Mouse (Mus musculus) midbrain, embryonic 13.5 days (tissue): Measurements from ENCODE around the gene Homer3. TPM values are rescaled to one million over a fixed set of nuclear protein-coding genes. Genes with fewer than 3 reads are reported as not detected.
A peak's percentile ranks its signal among the peaks of the same experiment; 100 is the strongest.

Experiments
- ATAC-seq: fragments of 200-750 bp; cut with Nextera tagmentation; 2 replicates; pipeline ENCODE4 v1.8.0; 2017; ENCODE audit warnings: mild to moderate bottlenecking, moderate TSS enrichment, moderate library complexity
- H3K27ac ChIP-seq: fragments of 300-500 bp; sonication (generic); 2 replicates; pipeline ENCODE4 v1.5.1; 2015; ENCODE audit warnings: inconsistent platforms, mild to moderate bottlenecking, moderate library complexity
- H3K27me3 ChIP-seq: fragments of 300-500 bp; sonication (generic); 2 replicates; pipeline ENCODE4 v1.6.1; 2015; ENCODE audit warnings: mild to moderate bottlenecking, inconsistent platforms
- H3K36me3 ChIP-seq: fragments of 300-500 bp; sonication (generic); 2 replicates; pipeline ENCODE4 v1.6.1; 2015; ENCODE audit warnings: mild to moderate bottlenecking, inconsistent platforms
- H3K4me1 ChIP-seq: fragments of 300-500 bp; sonication (generic); replicated peaks from 2 replicates; pipeline ENCODE4 v1.6.1; 2015; ENCODE audit warnings: inconsistent platforms
- H3K4me2 ChIP-seq: fragments of 300-500 bp; sonication (generic); replicated peaks from 2 replicates; pipeline ENCODE4 v1.6.1; 2015; ENCODE audit warnings: moderate library complexity, mild to moderate bottlenecking, inconsistent platforms
- H3K4me3 ChIP-seq: fragments of 300-500 bp; sonication (generic); replicated peaks from 2 replicates; pipeline ENCODE4 v1.5.1; 2015; ENCODE audit warnings: mild to moderate bottlenecking, inconsistent platforms
- H3K9ac ChIP-seq: fragments of 300-500 bp; sonication (generic); replicated peaks from 2 replicates; pipeline ENCODE4 v1.6.1; 2015; ENCODE audit warnings: mild to moderate bottlenecking, inconsistent platforms
- H3K9me3 ChIP-seq: fragments of 300-500 bp; sonication (generic); 2 replicates; pipeline ENCODE4 v1.6.1; 2016; ENCODE audit warnings: mild to moderate bottlenecking, inconsistent platforms
- WGBS: fragments of 180-500 bp; shearing (Covaris S2); methylation state at CpG from one replicate; pipeline ENCODE4 v1.1.7; 2015; 5-methylcytosine and 5-hydroxymethylcytosine counted together
- polyA plus RNA-seq: library from polyadenylated mRNA; unstranded; fragments of >200 nt; fragmentation: Nextera tagmentation; extraction: Ambion mirVana; gene quantifications from 2 replicates; pipeline ENCODE4 v1.2.1, GENCODE M21; 2015

Homer3 gene
- polyA plus RNA-seq, 1 experiment from 2014 or later = 61.5 TPM

DNA sequence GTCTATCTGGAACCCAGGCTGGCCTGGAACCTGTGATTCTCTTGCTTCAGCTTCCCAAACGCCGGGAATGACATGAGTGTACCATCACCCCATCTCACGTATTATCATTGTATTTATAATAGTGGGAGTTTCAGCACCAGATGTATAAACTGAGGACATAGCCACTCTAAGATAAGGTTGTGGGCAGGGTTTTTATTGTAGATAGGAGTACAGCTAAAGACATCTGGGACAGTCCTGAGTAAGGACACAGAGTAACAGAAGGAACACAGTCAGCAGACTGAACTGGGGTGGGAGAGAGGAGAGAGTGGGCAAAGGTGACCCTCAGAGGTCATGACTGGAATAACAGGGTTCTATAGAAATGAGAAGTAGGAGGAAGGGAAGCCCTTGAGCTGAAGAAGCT, 15.0 kb upstream of the Homer3 start:
- Histone ChIP-seq H3K4me2 (no peak overlapping the region), H3K4me3 (no peak overlapping the region), H3K9me3 (no peaks in the 10 kb centered on the region), H3K4me1 (no peaks in the 10 kb centered on the region), H3K9ac (no peak overlapping the region), H3K36me3 (peaks cover 39% of the 10 kb centered on the region), H3K27me3 (no peaks in the 10 kb centered on the region), H3K27ac (no peak overlapping the region)
- no peak for ATAC-seq
- 86% methylated on average over 3 of the region's 3 CpGs for WGBS

DNA sequence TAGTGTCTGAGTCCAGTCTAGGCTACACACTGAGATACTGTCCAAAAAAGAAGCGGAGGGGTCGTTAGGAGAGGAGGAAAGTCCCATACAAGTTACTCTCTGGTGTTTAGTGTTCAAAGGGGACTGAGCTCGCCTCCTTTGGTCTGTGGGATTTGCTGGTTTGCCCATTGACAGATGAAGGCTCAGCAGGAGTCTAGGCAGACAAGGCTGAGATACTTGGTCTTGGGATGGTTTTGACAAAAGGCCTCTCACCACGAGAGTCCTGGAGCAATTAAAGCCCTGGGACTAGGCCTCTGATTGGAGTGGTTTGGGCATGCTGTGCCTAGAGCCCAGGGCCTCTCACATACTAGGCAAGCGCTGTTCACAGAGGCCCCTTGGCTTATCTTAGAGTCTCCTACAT, 14.3 kb upstream of the Homer3 start:
- H3K9ac ChIP-seq = no peak overlapping the region
- no peak overlapping the region for H3K4me2 ChIP-seq
- H3K36me3 ChIP-seq = peaks cover 33% of the 10 kb centered on the region
- ATAC-seq = no peak
- no peaks in the 10 kb centered on the region for H3K27me3 ChIP-seq
- no peaks in the 10 kb centered on the region for H3K9me3 ChIP-seq
- no peak overlapping the region for H3K4me3 ChIP-seq
- no peaks in the 10 kb centered on the region for H3K4me1 ChIP-seq
- 44% methylated on average over 5 of the region's 5 CpGs for WGBS
- H3K27ac ChIP-seq = no peak overlapping the region

DNA sequence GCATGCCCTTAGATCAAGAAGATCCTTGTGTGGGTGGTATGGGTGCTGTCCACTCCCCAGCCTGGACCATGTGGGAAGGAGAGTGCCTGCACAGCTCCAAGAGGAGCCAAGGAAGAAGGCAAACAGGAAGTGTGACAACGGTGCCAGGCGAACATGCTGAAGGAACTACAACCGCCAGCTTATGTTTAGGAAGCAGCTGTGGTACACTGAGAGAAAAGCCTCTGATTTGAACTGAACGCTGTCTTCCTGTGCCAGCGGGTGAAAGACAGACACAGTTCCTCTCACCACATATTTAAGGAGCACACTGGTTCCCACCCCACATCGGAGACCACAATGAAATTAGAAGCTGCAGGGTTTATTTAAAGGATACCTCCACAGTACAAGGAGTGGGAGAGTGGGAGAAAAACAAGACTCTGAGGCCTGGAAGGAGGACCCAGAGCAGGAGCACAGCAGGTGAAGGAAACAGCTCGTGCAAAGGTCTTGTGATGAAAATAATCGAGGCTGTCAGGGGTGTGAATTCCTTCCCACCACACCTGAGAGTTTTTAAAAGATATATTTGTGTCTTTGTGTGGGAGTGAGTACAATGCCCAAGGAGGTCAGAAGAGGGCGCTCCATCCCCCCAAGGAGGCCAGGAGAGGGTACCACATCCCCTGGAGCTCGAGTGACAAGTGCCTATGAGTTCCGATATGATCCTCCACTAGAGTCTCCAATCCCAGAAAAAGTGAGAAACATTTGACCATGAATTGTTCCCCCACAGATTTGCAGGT, 13.6 kb upstream of the Homer3 start:
- Histone ChIP-seq H3K4me1 (no peaks in the 10 kb centered on the region), H3K9me3 (no peaks in the 10 kb centered on the region), H3K36me3 (peaks cover 26% of the 10 kb centered on the region), H3K9ac (no peak overlapping the region), H3K27ac (0 out of 2 replicates have a peak overlapping the region, but pooled peaks have one; percentile 1), H3K4me2 (no peak overlapping the region), H3K4me3 (no peak overlapping the region), H3K27me3 (no peaks in the 10 kb centered on the region)
- no peak for ATAC-seq
- WGBS = 63% methylated on average over 11 of the region's 11 CpGs

DNA sequence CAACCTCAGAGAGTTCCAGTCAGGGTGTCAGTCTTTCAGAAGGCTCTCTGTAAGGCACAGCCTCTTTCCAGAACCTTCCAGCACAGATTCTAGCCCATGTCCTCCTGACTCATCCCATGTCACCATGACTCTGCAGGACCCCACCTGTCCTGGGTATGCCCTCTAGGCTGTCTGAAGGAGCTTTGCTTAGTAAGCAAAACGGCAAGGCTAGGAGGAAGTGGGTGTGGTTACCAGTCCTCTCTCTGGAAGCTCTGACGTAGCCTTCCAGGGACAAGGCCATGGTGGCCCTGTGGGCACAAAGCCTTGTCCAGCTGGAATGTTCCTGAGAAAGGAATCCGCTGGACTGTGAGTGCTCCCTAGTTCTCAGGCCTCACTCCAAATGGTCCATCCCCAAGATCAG, 9.7 kb upstream of the Homer3 start:
- no peak overlapping the region for H3K4me3 ChIP-seq
- 75% methylated on average over 3 of the region's 3 CpGs for WGBS
- no peak overlapping the region for H3K4me2 ChIP-seq
- ATAC-seq = no peak
- no peaks in the 10 kb centered on the region for H3K9me3 ChIP-seq
- H3K27ac ChIP-seq = no peak overlapping the region
- no peak overlapping the region for H3K9ac ChIP-seq
- H3K4me1 ChIP-seq = no peaks in the 10 kb centered on the region
- no peaks in the 10 kb centered on the region for H3K27me3 ChIP-seq
- H3K36me3 ChIP-seq = no peaks in the 10 kb centered on the region

DNA sequence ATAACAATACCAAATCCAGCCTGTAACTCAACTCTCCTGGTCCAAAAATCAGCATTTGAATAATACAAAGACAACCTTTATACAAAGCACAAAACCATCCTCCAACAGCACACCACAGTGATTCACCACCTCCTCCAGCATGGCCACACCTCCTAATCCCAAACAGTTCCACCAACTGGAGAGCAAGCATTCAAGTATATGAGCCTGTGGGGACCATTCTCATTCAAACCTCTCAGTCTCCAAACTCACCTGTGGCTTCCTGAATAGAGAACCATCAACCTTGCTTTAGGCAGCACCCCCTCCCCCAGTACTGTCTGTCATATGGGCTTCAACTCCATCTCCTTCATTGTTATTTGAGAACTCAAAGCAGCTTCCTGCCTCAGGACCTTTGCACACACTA, 8.3 kb upstream of the Homer3 start:
- no peaks in the 10 kb centered on the region for H3K9me3 ChIP-seq
- no peak overlapping the region for H3K27ac ChIP-seq
- H3K4me1 ChIP-seq = no peaks in the 10 kb centered on the region
- H3K27me3 ChIP-seq = no peaks in the 10 kb centered on the region
- H3K4me3 ChIP-seq = no peak overlapping the region
- no peak overlapping the region for H3K9ac ChIP-seq
- ATAC-seq = no peak
- H3K36me3 ChIP-seq = no peaks in the 10 kb centered on the region
- H3K4me2 ChIP-seq = no peak overlapping the region

DNA sequence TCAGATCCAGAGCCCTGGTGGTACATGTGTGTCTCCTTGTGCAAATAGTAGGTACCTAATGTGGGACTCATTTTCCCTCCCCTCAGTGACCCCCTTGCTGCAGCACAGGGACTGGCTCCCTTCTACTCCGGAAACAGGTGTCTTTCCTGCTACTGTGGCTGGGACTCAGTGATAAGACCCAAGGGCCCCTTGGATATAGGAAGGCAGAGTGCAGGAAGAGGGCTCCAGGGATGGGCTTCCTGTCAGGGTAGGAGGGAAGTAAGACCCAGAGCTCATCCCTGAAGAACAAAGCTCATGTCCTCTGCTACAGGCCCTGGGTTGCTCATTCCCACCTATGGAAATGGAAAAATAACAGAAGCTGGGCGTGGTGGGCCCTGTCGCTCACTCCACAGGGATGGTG, 6.2 kb upstream of the Homer3 start:
- Histone ChIP-seq H3K27ac (no peak overlapping the region), H3K4me1 (no peaks in the 10 kb centered on the region), H3K4me2 (no peak overlapping the region), H3K36me3 (no peaks in the 10 kb centered on the region), H3K4me3 (no peak overlapping the region), H3K27me3 (no peaks in the 10 kb centered on the region), H3K9me3 (no peaks in the 10 kb centered on the region), H3K9ac (no peak overlapping the region)
- no peak for ATAC-seq
- WGBS = 90% methylated on average over 3 of the region's 3 CpGs

DNA sequence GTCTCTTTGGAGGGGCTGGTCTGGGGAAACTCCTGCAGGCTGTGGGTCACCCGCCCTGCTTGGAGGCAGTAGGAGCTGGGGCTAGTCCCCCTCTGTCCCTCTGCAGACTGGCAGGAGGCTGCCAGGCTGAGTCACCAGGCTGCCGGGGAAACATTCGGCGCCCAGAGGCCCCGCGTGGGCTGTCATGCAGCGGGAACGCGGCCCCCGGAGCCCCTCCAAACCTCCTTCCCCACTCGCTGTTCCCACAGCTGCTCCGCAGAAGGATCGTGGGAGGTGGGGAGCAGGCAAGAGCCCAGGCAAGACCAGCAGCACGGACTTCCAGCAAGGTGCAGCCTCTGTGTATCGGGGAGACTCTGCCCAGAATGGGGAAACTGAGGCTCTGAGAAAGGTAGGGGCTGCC, 4.5 kb upstream of the Homer3 start:
- no peak overlapping the region for H3K9ac ChIP-seq
- peaks cover 5% of the 10 kb centered on the region; the same call in 1 of the 2 replicates for H3K4me1 ChIP-seq
- WGBS = 69% methylated on average over 15 of the region's 15 CpGs
- no peaks in the 10 kb centered on the region for H3K36me3 ChIP-seq
- H3K4me2 ChIP-seq = no peak overlapping the region
- no peak overlapping the region for H3K4me3 ChIP-seq
- H3K9me3 ChIP-seq = no peaks in the 10 kb centered on the region
- no peak overlapping the region for H3K27ac ChIP-seq
- no peak for ATAC-seq
- no peaks in the 10 kb centered on the region for H3K27me3 ChIP-seq

DNA sequence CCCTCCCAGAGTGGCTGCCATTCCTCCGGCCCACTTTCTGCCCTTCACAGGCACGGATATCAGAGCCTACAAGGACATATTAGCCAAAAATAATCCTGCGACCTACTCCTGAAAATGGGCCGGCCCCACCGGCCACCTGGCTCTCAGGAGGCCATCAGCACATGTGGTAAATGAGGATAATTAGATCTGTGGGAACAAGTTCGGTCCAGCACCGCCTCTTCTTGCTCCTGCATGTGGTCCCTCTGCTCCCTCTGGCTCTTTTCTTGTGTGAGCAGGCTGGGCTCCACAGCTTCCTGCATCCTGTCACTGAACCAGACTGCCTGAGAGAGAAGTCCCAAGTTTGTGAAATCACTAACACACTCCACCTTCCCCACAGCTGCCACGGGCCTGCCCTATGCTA, 3.4 kb upstream of the Homer3 start:
- no peaks in the 10 kb centered on the region for H3K27me3 ChIP-seq
- WGBS = 80% methylated on average over 8 of the region's 8 CpGs
- ATAC-seq = no peak

DNA sequence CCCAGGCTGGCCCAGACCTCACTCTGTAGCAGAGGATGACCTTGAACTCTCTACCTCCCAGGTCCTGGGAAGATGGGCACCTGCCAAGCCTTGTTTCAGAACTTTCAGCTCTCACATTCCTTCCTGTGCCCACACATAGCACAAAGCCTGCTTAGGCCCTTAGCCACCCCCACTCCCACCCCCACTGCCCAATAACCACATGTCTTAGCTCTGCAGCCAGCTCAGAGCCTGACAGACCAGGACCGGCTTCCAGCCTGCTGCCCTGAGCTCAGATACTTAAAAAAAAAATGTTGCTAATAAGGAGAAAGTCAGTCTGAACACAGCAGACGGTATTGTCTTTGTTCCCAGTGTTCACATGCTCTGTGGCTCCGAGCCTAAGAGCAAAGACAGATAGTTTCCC, 1.6 kb upstream of the Homer3 start:
- H3K4me2 ChIP-seq = no peak overlapping the region
- H3K4me1 ChIP-seq = peaks cover 22% of the 10 kb centered on the region
- H3K9ac ChIP-seq = no peak overlapping the region
- no peaks in the 10 kb centered on the region for H3K9me3 ChIP-seq
- 39% methylated on average over 3 of the region's 3 CpGs for WGBS
- H3K27me3 ChIP-seq = no peaks in the 10 kb centered on the region
- no peak for ATAC-seq
- no peak overlapping the region for H3K4me3 ChIP-seq
- H3K36me3 ChIP-seq = peaks cover 13% of the 10 kb centered on the region
- no peak overlapping the region for H3K27ac ChIP-seq

More for the DNA sequence above, 3.4 kb upstream of the Homer3 start:
- Histone ChIP-seq H3K27ac (no peak overlapping the region), H3K4me1 (peaks cover 13% of the 10 kb centered on the region), H3K4me3 (no peak overlapping the region), H3K9me3 (no peaks in the 10 kb centered on the region), H3K36me3 (no peaks in the 10 kb centered on the region), H3K4me2 (no peak overlapping the region), H3K9ac (no peak overlapping the region)

DNA sequence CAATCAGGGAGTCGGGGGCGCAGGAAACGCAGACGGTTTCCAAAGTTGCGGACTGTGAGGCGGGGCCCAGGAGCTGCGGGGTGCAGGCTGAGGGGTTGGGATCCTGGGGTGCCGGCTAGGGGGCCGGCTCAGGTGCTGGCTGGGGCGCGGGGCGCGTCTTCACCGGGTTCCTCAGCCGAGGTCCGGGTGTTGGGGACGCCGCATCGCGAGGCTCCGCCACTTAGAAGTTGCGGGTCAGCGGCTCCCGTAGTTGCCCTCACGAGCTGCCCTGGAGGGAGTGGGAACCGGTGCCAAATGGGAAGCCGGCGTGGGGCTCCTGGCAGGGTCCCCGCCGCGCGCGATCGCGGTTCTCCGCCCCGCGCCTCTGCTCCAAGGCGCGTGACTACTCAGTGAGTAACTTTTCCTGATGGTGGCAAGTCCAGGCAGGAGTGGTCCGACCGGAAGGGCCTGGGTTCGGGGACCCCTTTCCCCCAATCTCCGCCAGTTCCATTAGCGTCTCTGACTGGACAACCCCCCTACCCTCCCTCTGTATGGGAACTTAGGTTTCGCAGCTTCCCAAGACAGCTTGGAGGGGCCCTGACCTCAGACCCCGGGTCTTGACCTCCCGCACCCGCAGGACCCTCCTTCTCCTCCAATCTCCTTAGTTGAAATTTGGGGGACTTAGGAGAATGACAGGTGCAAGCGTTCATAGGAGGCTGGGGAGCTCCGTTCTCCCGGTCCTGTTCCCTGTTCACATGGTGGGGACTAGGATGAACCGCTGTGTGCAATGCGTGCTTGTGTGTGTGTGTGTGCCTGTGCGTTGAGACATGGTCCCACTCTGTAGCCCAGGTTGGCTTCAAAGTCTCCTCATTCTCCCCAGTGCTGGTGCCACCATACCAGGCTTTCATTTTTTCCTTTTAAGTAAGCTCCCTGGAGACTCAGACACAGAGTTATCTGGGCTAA, 780 bp downstream of the Homer3 start:
- Histone ChIP-seq H3K36me3 (peaks cover 38% of the 10 kb centered on the region), H3K27me3 (no peaks in the 10 kb centered on the region), H3K27ac (peak overlapping the region; percentile 72), H3K4me3 (peak overlapping the region; percentile 90), H3K9ac (peak overlapping the region; percentile 93), H3K4me2 (peak overlapping the region; percentile 88), H3K4me1 (peaks cover 22% of the 10 kb centered on the region), H3K9me3 (no peaks in the 10 kb centered on the region)
- ATAC-seq = peak; percentile 66
- WGBS = under 1% methylated on average over 54 of the region's 55 CpGs

DNA sequence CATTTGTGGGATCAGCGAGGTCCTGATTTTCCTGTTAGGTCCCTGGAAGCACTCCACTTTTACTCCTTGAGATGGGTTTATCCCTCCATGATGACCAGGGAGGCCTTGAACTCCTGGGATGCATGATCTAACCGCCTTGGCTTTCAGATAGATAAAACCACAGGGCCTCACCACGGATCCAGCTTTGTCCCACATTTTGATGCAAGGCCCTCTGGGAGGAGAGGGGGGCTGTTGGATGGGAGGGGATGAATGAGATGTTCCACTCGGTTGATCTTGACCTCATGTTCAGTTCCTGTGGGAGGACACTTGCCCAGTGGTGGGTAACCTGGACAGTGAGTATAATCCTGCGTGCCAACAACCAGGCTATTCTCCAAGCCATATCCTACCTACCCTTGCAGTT, 1.8 kb downstream of the Homer3 start:
- Histone ChIP-seq H3K4me3 (0 out of 2 replicates have a peak overlapping the region, but pooled peaks have one; percentile 90), H3K4me2 (peak overlapping the region; percentile 88)

DNA sequence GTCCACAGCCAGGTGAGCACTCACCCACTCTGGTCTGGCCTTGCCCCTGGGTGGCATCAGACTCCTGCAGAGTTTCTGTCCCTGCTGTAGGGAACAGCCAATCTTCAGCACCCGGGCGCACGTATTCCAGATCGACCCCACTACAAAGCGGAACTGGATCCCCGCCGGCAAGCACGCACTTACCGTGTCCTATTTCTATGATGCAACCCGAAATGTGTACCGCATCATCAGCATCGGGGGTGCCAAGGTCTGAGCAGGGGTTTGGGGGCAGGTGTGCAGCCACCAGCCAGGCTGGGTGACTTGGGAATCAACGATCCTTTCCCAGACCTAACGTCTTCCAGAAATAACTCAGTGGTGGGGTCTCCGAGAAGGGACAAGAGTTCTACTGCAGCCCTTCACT, 2.7 kb downstream of the Homer3 start:
- Histone ChIP-seq H3K27ac (no peak overlapping the region), H3K9ac (no peak overlapping the region), H3K9me3 (no peaks in the 10 kb centered on the region), H3K27me3 (no peaks in the 10 kb centered on the region), H3K36me3 (peaks cover 53% of the 10 kb centered on the region), H3K4me3 (no peak overlapping the region), H3K4me1 (peaks cover 22% of the 10 kb centered on the region), H3K4me2 (no peak overlapping the region)
- no peak for ATAC-seq
- WGBS = 97% methylated on average over 15 of the region's 15 CpGs

More for the DNA sequence above, 1.8 kb downstream of the Homer3 start:
- peaks cover 46% of the 10 kb centered on the region for H3K36me3 ChIP-seq
- H3K4me1 ChIP-seq = peaks cover 22% of the 10 kb centered on the region
- no peak overlapping the region for H3K9ac ChIP-seq
- WGBS = 68% methylated on average over 5 of the region's 5 CpGs
- no peaks in the 10 kb centered on the region for H3K27me3 ChIP-seq
- ATAC-seq = no peak
- no peaks in the 10 kb centered on the region for H3K9me3 ChIP-seq
- H3K27ac ChIP-seq = no peak overlapping the region
